Comparison of ENCODE assay signal across 28 mouse cellular contexts in the genomic region with DNA sequence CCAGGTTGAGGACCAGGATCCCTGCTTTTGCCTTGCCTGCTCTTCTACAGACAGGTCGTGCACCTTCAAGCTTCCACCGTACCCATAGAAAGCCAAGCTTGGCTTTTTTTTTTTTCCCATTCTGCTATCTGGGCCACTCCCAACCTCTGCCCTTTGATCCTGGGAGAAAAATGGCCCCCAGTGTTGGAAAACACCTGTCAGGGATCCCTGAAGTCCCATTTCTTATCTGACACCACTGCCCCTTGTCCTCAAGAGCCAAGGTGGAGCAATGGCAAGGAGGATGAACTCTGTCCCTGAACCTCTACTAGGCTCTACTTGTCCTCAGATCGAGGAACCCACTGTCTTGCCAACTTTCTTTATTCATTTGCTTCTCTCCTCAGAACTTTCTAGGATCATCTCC.
"Had no signal": no experiment of that assay in that cellular context is flagged by ENCODE, and none has a peak within 500 bp of the region (broad histone marks: within the 10 kb centered on the region; RNA-seq: fewer than 3 reads in every experiment).

No protein-coding gene starts in this region.

- ATAC-seq: forebrain, postnatal 0 days; hindbrain, embryonic 16.5 days; inflammation-experienced regulatory T-cells, adult 6 months had no signal

- H3K9ac ChIP-seq: forebrain, postnatal 0 days; heart, embryonic 12.5 days; hindbrain, embryonic 12.5 days; hindbrain, embryonic 14.5 days; kidney, embryonic 15.5 days; limb, embryonic 12.5 days; liver, embryonic 13.5 days had no signal

- H3K27me3 ChIP-seq: heart, embryonic 12.5 days; hindbrain, embryonic 12.5 days; kidney, embryonic 15.5 days; limb, embryonic 12.5 days; liver, embryonic 13.5 days had no signal

- DNase-seq: forebrain, postnatal 0 days; gastrocnemius, adult 2 months; gastrocnemius, postnatal 10 days; gastrocnemius, postnatal 25 days; heart, adult 18-20 months; heart, postnatal 10 days; heart, postnatal 4 days; kidney, adult 11 months; kidney, adult 2 months; kidney, adult 9 months; kidney, postnatal 14 days; kidney, postnatal 36 days; liver; liver, embryonic 13.5 days had no signal

- H3K27ac ChIP-seq: gastrocnemius, adult 2 months; heart, embryonic 10.5 days; hindbrain, embryonic 10.5 days; hindbrain, embryonic 12.5 days; hindbrain, embryonic 14.5 days; kidney, embryonic 15.5 days; kidney, postnatal 0 days; layer of hippocampus, adult 2 months; left cerebral cortex, adult 2 months; limb, embryonic 10.5 days; limb, embryonic 12.5 days; liver, embryonic 13.5 days had no signal

- H3K4me3 ChIP-seq: gastrocnemius, adult 2 months; heart, embryonic 10.5 days; heart, embryonic 12.5 days; hindbrain, embryonic 10.5 days; hindbrain, embryonic 12.5 days; kidney, embryonic 15.5 days; layer of hippocampus, adult 2 months; left cerebral cortex, adult 2 months; limb, embryonic 10.5 days; limb, embryonic 12.5 days; liver, embryonic 13.5 days had no signal

- H3K36me3 ChIP-seq: heart, embryonic 10.5 days; heart, embryonic 12.5 days; hindbrain, embryonic 10.5 days; hindbrain, embryonic 12.5 days; kidney, embryonic 15.5 days; limb, embryonic 10.5 days; limb, embryonic 12.5 days; liver, embryonic 13.5 days had no signal

- H3K4me2 ChIP-seq: heart, embryonic 12.5 days; hindbrain, embryonic 12.5 days; hindbrain, embryonic 14.5 days; kidney, embryonic 15.5 days; limb, embryonic 12.5 days; liver, embryonic 11.5 days; liver, embryonic 13.5 days had no signal

- H3K4me1 ChIP-seq: hindbrain, embryonic 12.5 days had no signal

- H3K9me3 ChIP-seq: heart, embryonic 10.5 days; heart, embryonic 12.5 days; hindbrain, embryonic 10.5 days; hindbrain, embryonic 12.5 days; kidney, embryonic 15.5 days; limb, embryonic 10.5 days; limb, embryonic 12.5 days; liver, embryonic 13.5 days had no signal
